ENCODE assay signal across 14 mouse cellular contexts in genomic region chr13:48841905-48842592, GRCm38 (mm10). TPM values are rescaled to one million over a fixed set of nuclear protein-coding genes. Genes with fewer than 3 reads are reported as not detected.
A peak's percentile ranks its signal among the peaks of the same experiment; 100 is the strongest.
DNase-seq lines count a peak whose midpoint lies in the region; ATAC-seq and TF ChIP-seq lines count a peak whose summit lies in the region.
"Had no signal": no experiment of that assay in that cellular context is flagged by ENCODE, and none has a peak within 500 bp of the region (broad histone marks: within the 10 kb centered on the region; RNA-seq: fewer than 3 reads in every experiment).

No protein-coding gene starts in this region.

- no peak overlapping the region for H3K9ac ChIP-seq in liver, embryonic 13.5 days
- no peak overlapping the region for H3K9ac ChIP-seq in liver, embryonic 12.5 days
- no peak overlapping the region for H3K9ac ChIP-seq in hindbrain, postnatal 0 days (replicated peaks; ENCODE audit: low read length)
- H3K9ac ChIP-seq: embryonic facial prominence, embryonic 15.5 days; midbrain, embryonic 15.5 days had no signal

- WGBS in liver, embryonic 13.5 days (ENCODE audit: insufficient replicate concordance) = 49% methylated on average over 5 of the region's 5 CpGs
- 55% methylated on average over 5 of the region's 5 CpGs for WGBS in liver, embryonic 12.5 days (ENCODE audit: insufficient replicate concordance)
- 73% methylated on average over 5 of the region's 5 CpGs for WGBS in embryonic facial prominence, embryonic 10.5 days
- 59% methylated on average over 5 of the region's 5 CpGs for WGBS in hindbrain, postnatal 0 days

- H3K27ac ChIP-seq in liver, embryonic 13.5 days = no peak overlapping the region
- H3K27ac ChIP-seq in liver, embryonic 12.5 days = no peak overlapping the region
- H3K27ac ChIP-seq in embryonic facial prominence, embryonic 10.5 days (replicated peaks) = no peak overlapping the region
- no peak overlapping the region for H3K27ac ChIP-seq in hindbrain, postnatal 0 days
- H3K27ac ChIP-seq: embryonic facial prominence, embryonic 15.5 days; midbrain, embryonic 15.5 days had no signal

- ATAC-seq in liver, embryonic 13.5 days (ENCODE audit: low read depth) = peak; percentile 22; the same call in 1 of the 2 replicates
- no peak for ATAC-seq in liver, embryonic 12.5 days
- peak; percentile 34 for ATAC-seq in CD4-positive, CD25-positive, alpha-beta regulatory T cell, adult 4 months
- peak; percentile 96 for ATAC-seq in granulocyte monocyte progenitor cell, adult 5-6 weeks (replicated peaks; ENCODE audit: poor library complexity, severe bottlenecking)
- no peak for ATAC-seq in hindbrain, postnatal 0 days
- ATAC-seq: midbrain, embryonic 15.5 days had no signal

- DNase-seq in liver, embryonic 13.5 days = no peak
- DNase-seq in naive thymus-derived CD4-positive, alpha-beta T cell, adult 2 months (ENCODE audit: low read depth) = peak; percentile 46
- no peak for DNase-seq in urinary bladder, adult 2 months (ENCODE audit: low spot score)
- no peak for DNase-seq in embryonic facial prominence, embryonic 10.5 days (ENCODE audit: low spot score)
- DNase-seq in hindbrain, postnatal 0 days (ENCODE audit: low spot score) = no peak
- DNase-seq: adrenal gland, adult 8-10 months; cerebellum, adult 9-11 months; kidney, adult 8-10 months; spleen, adult 18-20 months had no signal

- H3K9me3 ChIP-seq in liver, embryonic 13.5 days (replicated peaks) = no peaks in the 10 kb centered on the region
- no peaks in the 10 kb centered on the region for H3K9me3 ChIP-seq in liver, embryonic 12.5 days (replicated peaks)
- no peaks in the 10 kb centered on the region for H3K9me3 ChIP-seq in embryonic facial prominence, embryonic 10.5 days
- no peaks in the 10 kb centered on the region for H3K9me3 ChIP-seq in hindbrain, postnatal 0 days (ENCODE audit: low read length)
- H3K9me3 ChIP-seq: embryonic facial prominence, embryonic 15.5 days; midbrain, embryonic 15.5 days had no signal

- no peak for TF ChIP-seq CTCF in hindbrain, postnatal 0 days (IDR thresholded peaks at IDR 0.05; ENCODE audit: low read depth)

- H3K36me3 ChIP-seq in liver, embryonic 13.5 days = no peaks in the 10 kb centered on the region
- no peaks in the 10 kb centered on the region for H3K36me3 ChIP-seq in liver, embryonic 12.5 days
- peaks cover 10% of the 10 kb centered on the region; the same call in 1 of the 2 replicates for H3K36me3 ChIP-seq in embryonic facial prominence, embryonic 10.5 days (replicated peaks)
- no peaks in the 10 kb centered on the region for H3K36me3 ChIP-seq in hindbrain, postnatal 0 days (ENCODE audit: insufficient read depth, low read length)
- H3K36me3 ChIP-seq: embryonic facial prominence, embryonic 15.5 days; midbrain, embryonic 15.5 days had no signal

- H3K4me3 ChIP-seq in liver, embryonic 13.5 days (replicated peaks) = no peak overlapping the region
- H3K4me3 ChIP-seq in liver, embryonic 12.5 days = no peak overlapping the region
- H3K4me3 ChIP-seq in embryonic facial prominence, embryonic 10.5 days = no peak overlapping the region
- H3K4me3 ChIP-seq in hindbrain, postnatal 0 days (ENCODE audit: low read length) = no peak overlapping the region
- H3K4me3 ChIP-seq: embryonic facial prominence, embryonic 15.5 days; midbrain, embryonic 15.5 days had no signal

- peaks cover 45% of the 10 kb centered on the region for H3K4me1 ChIP-seq in liver, embryonic 13.5 days (replicated peaks)
- H3K4me1 ChIP-seq in liver, embryonic 12.5 days = peaks cover 56% of the 10 kb centered on the region
- no peaks in the 10 kb centered on the region for H3K4me1 ChIP-seq in embryonic facial prominence, embryonic 10.5 days
- no peaks in the 10 kb centered on the region for H3K4me1 ChIP-seq in hindbrain, postnatal 0 days (ENCODE audit: insufficient read depth, low read length)
- H3K4me1 ChIP-seq: midbrain, embryonic 15.5 days had no signal

- no peaks in the 10 kb centered on the region for H3K27me3 ChIP-seq in liver, embryonic 13.5 days
- no peaks in the 10 kb centered on the region for H3K27me3 ChIP-seq in liver, embryonic 12.5 days (replicated peaks)
- H3K27me3 ChIP-seq in embryonic facial prominence, embryonic 10.5 days (replicated peaks; ENCODE audit: low read depth, poor library complexity, severe bottlenecking) = no peaks in the 10 kb centered on the region
- no peaks in the 10 kb centered on the region for H3K27me3 ChIP-seq in hindbrain, postnatal 0 days (ENCODE audit: insufficient read depth, low read length)
- H3K27me3 ChIP-seq: embryonic facial prominence, embryonic 15.5 days; midbrain, embryonic 15.5 days had no signal

- no peak overlapping the region for H3K4me2 ChIP-seq in liver, embryonic 13.5 days
- H3K4me2 ChIP-seq in liver, embryonic 12.5 days = no peak overlapping the region
- H3K4me2 ChIP-seq in hindbrain, postnatal 0 days (ENCODE audit: low read depth, low read length) = no peak overlapping the region
- H3K4me2 ChIP-seq: embryonic facial prominence, embryonic 15.5 days; midbrain, embryonic 15.5 days had no signal

RNA-seq across cellular contexts. Expression of gene Phf2, which starts 28.9 kb away (rescaled TPM):
- 2.0 and 2.2 TPM in 2 replicates for polyA plus RNA-seq in liver, embryonic 13.5 days (2015; fragmentation: Nextera tagmentation; extraction: Ambion mirVana)
- 2.9 and 3.1 TPM in 2 replicates for polyA plus RNA-seq in liver, embryonic 12.5 days (2016; fragmentation: Nextera tagmentation; extraction: Ambion mirVana)
- polyA plus RNA-seq in CD4-positive, CD25-positive, alpha-beta regulatory T cell, adult 4 months (2017; shearing (Covaris generic)) = 1 to 10 TPM; 2.5 to 2.9 TPM
- total RNA-seq in granulocyte monocyte progenitor cell, adult 5-6 weeks (2014; fragmentation: Nextera tagmentation) = 16.7 and 26.7 TPM in 2 replicates
- 6.4 and 7.2 TPM in 2 replicates for total RNA-seq in granulocyte monocyte progenitor cell, adult 5-6 weeks (2017)
- polyA plus RNA-seq in urinary bladder, adult 2 months (2012; rRNA removed) = 15.9 and 27.2 TPM in 2 replicates
- 7.5 and 8.1 TPM in 2 replicates for polyA plus RNA-seq in embryonic facial prominence, embryonic 10.5 days (2016; fragmentation: Nextera tagmentation; extraction: Ambion mirVana)
- 24.2 and 25.0 TPM in 2 replicates for total RNA-seq in hindbrain, postnatal 0 days (2014; rRNA removed)
- 4.7 and 4.8 TPM in 2 replicates for polyA plus RNA-seq in hindbrain, postnatal 0 days (2015; fragmentation: Nextera tagmentation; extraction: Ambion mirVana)

Comparison
In these comparisons a context has a peak if more than half of its experiments do, and no peak if none do; other contexts are left out.
1. ATAC-seq: peak in liver, embryonic 13.5 days (single experiment), CD4-positive, CD25-positive, alpha-beta regulatory T cell, adult 4 months (single experiment) and granulocyte monocyte progenitor cell, adult 5-6 weeks (single experiment); none in liver, embryonic 12.5 days (single experiment) and hindbrain, postnatal 0 days (single experiment).